Mouse (Mus musculus) E14TG2a.4 (cell line): ENCODE measurements at regions not wholly inside any gene's neighbourhood (a gene's known extent, or its start where the extent isn't known, plus 50 kb on each side); places are given as distances from the start of the nearest gene placed in this dataset.

Source experiments
- CTCF ChIP-seq: conservative IDR thresholded peaks from 2 replicates; pipeline ENCODE4 v1.5.1; 2014; ENCODE audit warnings: low read length
- NANOG ChIP-seq: IDR thresholded peaks from 2 replicates; pipeline ENCODE4 v1.6.1; 2014; ENCODE audit warnings: borderline replicate concordance, low read length, mixed read lengths

- TF ChIP-seq NANOG (no peak), CTCF (peak; percentile 23)
These were observed 117.7 kb downstream of the Csl start for GRCm38 (mm10) chr10:99641784-99642183.
